Comparison of ENCODE assay signal across 29 mouse cellular contexts in genomic region chr4:117090586-117090985, GRCm38 (mm10). TPM values are rescaled to one million over a fixed set of nuclear protein-coding genes. Genes with fewer than 3 reads are reported as not detected.
A peak's percentile ranks its signal among the peaks of the same experiment; 100 is the strongest.
DNase-seq lines count a peak whose midpoint lies in the region; ATAC-seq lines count a peak whose summit lies in the region.
"Had no signal": no experiment of that assay in that cellular context is flagged by ENCODE, and none has a peak within 500 bp of the region (broad histone marks: within the 10 kb centered on the region; RNA-seq: fewer than 3 reads in every experiment).

No protein-coding gene starts in this region.

- H3K36me3 ChIP-seq in liver, embryonic 12.5 days: peaks cover 22% of the 10 kb centered on the region
- H3K36me3 ChIP-seq in hindbrain, embryonic 13.5 days: peaks cover 20% of the 10 kb centered on the region

- peaks cover 17% of the 10 kb centered on the region for H3K27me3 ChIP-seq in liver, embryonic 12.5 days (replicated peaks)
- H3K27me3 ChIP-seq in hindbrain, embryonic 13.5 days: peaks cover 9% of the 10 kb centered on the region
- H3K27me3 ChIP-seq: CH12.LX; limb, embryonic 13.5 days; lung, embryonic 15.5 days had no signal

- peaks cover 54% of the 10 kb centered on the region for H3K4me1 ChIP-seq in liver, embryonic 12.5 days
- H3K4me1 ChIP-seq in hindbrain, embryonic 13.5 days (replicated peaks): peaks cover 4% of the 10 kb centered on the region

- no peaks in the 10 kb centered on the region for H3K9me3 ChIP-seq in liver, embryonic 12.5 days (replicated peaks)
- no peaks in the 10 kb centered on the region for H3K9me3 ChIP-seq in hindbrain, embryonic 13.5 days
- H3K9me3 ChIP-seq: forebrain, embryonic 12.5 days; G1E; limb, embryonic 13.5 days; lung, embryonic 15.5 days; neural tube, embryonic 13.5 days had no signal

- WGBS in liver, embryonic 12.5 days (ENCODE audit: insufficient replicate concordance): 22% methylated on average over 7 of the region's 7 CpGs
- WGBS in hindbrain, embryonic 13.5 days: 76% methylated on average over 7 of the region's 7 CpGs

- no peak overlapping the region for H3K4me3 ChIP-seq in liver, embryonic 12.5 days
- no peak overlapping the region for H3K4me3 ChIP-seq in hindbrain, embryonic 13.5 days
- H3K4me3 ChIP-seq: forebrain, embryonic 12.5 days; gastrocnemius, adult 2 months; limb, embryonic 13.5 days; lung, embryonic 15.5 days; myocyte; neural tube, embryonic 13.5 days had no signal

- peak overlapping the region; percentile 36; the same call in 1 of the 2 replicates for H3K9ac ChIP-seq in liver, embryonic 12.5 days
- H3K9ac ChIP-seq in hindbrain, embryonic 13.5 days: no peak overlapping the region
- H3K9ac ChIP-seq: forebrain, embryonic 12.5 days; limb, embryonic 13.5 days; lung, embryonic 15.5 days; neural tube, embryonic 13.5 days had no signal

- peak; percentile 90 for ATAC-seq in liver, embryonic 12.5 days
- ATAC-seq in megakaryocyte progenitor cell, adult 5-6 weeks (replicated peaks; ENCODE audit: poor library complexity): peak; percentile 83
- no peak for ATAC-seq in hindbrain, embryonic 13.5 days (ENCODE audit: low FRiP score)
- ATAC-seq: hindbrain, embryonic 16.5 days; intestine, embryonic 16.5 days; midbrain, embryonic 16.5 days had no signal

- peak; percentile 26 for DNase-seq in MEL-GATA-1-ER (ENCODE audit: extremely low read depth, low read depth)
- DNase-seq in c-Kit-positive CD71-positive TER-119-positive erythroid progenitor cells, embryonic 14.5 days (ENCODE audit: low spot score): peak; percentile 62
- DNase-seq in layer of hippocampus, postnatal 25 days (ENCODE audit: extremely low spot score in 1 of 2, low spot score in 1 of 2): no peak
- DNase-seq in ovary, postnatal 36 days (ENCODE audit: low spot score): no peak
- DNase-seq: adrenal gland, postnatal 10 days; B cell, adult 2 months; cerebellum, adult 9-10 months; gastrocnemius, adult 2 months; kidney, postnatal 25 days; lung, postnatal 36 days had no signal

- H3K4me2 ChIP-seq in liver, embryonic 12.5 days: peak overlapping the region; percentile 40
- no peak overlapping the region for H3K4me2 ChIP-seq in hindbrain, embryonic 13.5 days
- H3K4me2 ChIP-seq: forebrain, embryonic 12.5 days; heart, embryonic 11.5 days; limb, embryonic 13.5 days; lung, embryonic 15.5 days; neural tube, embryonic 13.5 days had no signal

- H3K27ac ChIP-seq in liver, embryonic 12.5 days: peak overlapping the region; percentile 85
- H3K27ac ChIP-seq in hindbrain, embryonic 13.5 days: no peak overlapping the region
- H3K27ac ChIP-seq: forebrain, embryonic 12.5 days; gastrocnemius, adult 2 months; limb, embryonic 13.5 days; lung, embryonic 15.5 days; neural tube, embryonic 13.5 days had no signal

RNA-seq across cellular contexts. Expression of gene Ptch2, which starts 5.3 kb away (rescaled TPM):
- 1.3 and 1.4 TPM in 2 replicates for polyA plus RNA-seq in liver, embryonic 12.5 days (2016; fragmentation: Nextera tagmentation; extraction: Ambion mirVana)
- total RNA-seq in megakaryocyte progenitor cell, adult 5-6 weeks (2015): 0.30 and 1.3 TPM in 2 replicates
- total RNA-seq in megakaryocyte progenitor cell, adult 5-6 weeks (2017): 0.08 and 0.57 TPM in 2 replicates
- total RNA-seq in layer of hippocampus, postnatal 25 days (2021): 1 to 10 TPM; 1.4 to 3.0 TPM
- 6.8 and 7.9 TPM in 2 replicates for polyA plus RNA-seq in hindbrain, embryonic 13.5 days (2015; fragmentation: Nextera tagmentation; extraction: Ambion mirVana)
- total RNA-seq: hematopoietic stem cell, adult 5-6 weeks had no signal
- polyA plus RNA-seq: G1E had no signal

RNA-seq across cellular contexts. Expression of gene Btbd19, which starts 34.9 kb away (rescaled TPM):
- 6.4 and 7.1 TPM in 2 replicates for polyA plus RNA-seq in liver, embryonic 12.5 days (2016; fragmentation: Nextera tagmentation; extraction: Ambion mirVana)
- 9.1 and 10.2 TPM in 2 replicates for total RNA-seq in megakaryocyte progenitor cell, adult 5-6 weeks (2015)
- total RNA-seq in megakaryocyte progenitor cell, adult 5-6 weeks (2017): 6.4 and 8.9 TPM in 2 replicates
- 10 to 100 TPM; 10.5 to 12.1 TPM for total RNA-seq in layer of hippocampus, postnatal 25 days (2021)
- polyA plus RNA-seq in hindbrain, embryonic 13.5 days (2015; fragmentation: Nextera tagmentation; extraction: Ambion mirVana): 3.9 and 4.2 TPM in 2 replicates

RNA-seq across cellular contexts. Expression of gene Tctex1d4, which starts 36.0 kb away (rescaled TPM):
- not detected in 2 replicates for polyA plus RNA-seq in liver, embryonic 12.5 days (2016; fragmentation: Nextera tagmentation; extraction: Ambion mirVana)
- not detected in 2 replicates for total RNA-seq in megakaryocyte progenitor cell, adult 5-6 weeks (2015)
- not detected in 2 replicates for total RNA-seq in megakaryocyte progenitor cell, adult 5-6 weeks (2017)
- total RNA-seq in layer of hippocampus, postnatal 25 days (2021): under 1 TPM; 0.27 to 0.75 TPM
- 0.86 TPM in 1 of 2 replicates, not detected in the other for polyA plus RNA-seq in hindbrain, embryonic 13.5 days (2015; fragmentation: Nextera tagmentation; extraction: Ambion mirVana)
- total RNA-seq: adrenal gland, postnatal 10 days; gastrocnemius, adult 2 months; hematopoietic stem cell, adult 5-6 weeks; left cerebral cortex, postnatal 25 days had no signal
- polyA plus RNA-seq: embryonic facial prominence, embryonic 11.5 days; forebrain, embryonic 12.5 days; heart, embryonic 11.5 days; heart, postnatal 0 days; intestine, embryonic 16.5 days; kidney, embryonic 14.5 days; limb, embryonic 13.5 days; neural tube, embryonic 13.5 days had no signal

RNA-seq across cellular contexts. Expression of gene Plk3, which starts 43.2 kb away (rescaled TPM):
- 2.2 and 2.8 TPM in 2 replicates for polyA plus RNA-seq in liver, embryonic 12.5 days (2016; fragmentation: Nextera tagmentation; extraction: Ambion mirVana)
- total RNA-seq in megakaryocyte progenitor cell, adult 5-6 weeks (2015): 1.4 and 2.0 TPM in 2 replicates
- total RNA-seq in megakaryocyte progenitor cell, adult 5-6 weeks (2017): 1.1 and 4.1 TPM in 2 replicates
- total RNA-seq in layer of hippocampus, postnatal 25 days (2021): 10 to 100 TPM; 10.9 to 11.9 TPM
- 16.2 and 16.6 TPM in 2 replicates for polyA plus RNA-seq in hindbrain, embryonic 13.5 days (2015; fragmentation: Nextera tagmentation; extraction: Ambion mirVana)

Comparison
In these comparisons a context has a peak if more than half of its experiments do, and no peak if none do; other contexts are left out.
1. DNase-seq: peak in MEL-GATA-1-ER (single experiment) and c-Kit-positive CD71-positive TER-119-positive erythroid progenitor cells, embryonic 14.5 days (single experiment); none in layer of hippocampus, postnatal 25 days (0 of 2) and ovary, postnatal 36 days (single experiment).